Mouse (Mus musculus): ENCODE data around the gene Gnb4. TPM values are rescaled to one million over a fixed set of nuclear protein-coding genes. Genes with fewer than 3 reads are reported as not detected.

Gnb4 gene
- polyA plus RNA-seq, 1 experiment from 2014 or later: 83.1 TPM

GRCm38 (mm10) chr3:32622106-32622505, 5.7 kb upstream of the Gnb4 start:
- no peak overlapping the region for H3K4me2 ChIP-seq (ENCODE audit: low read depth, low read length)
- H3K36me3 ChIP-seq (ENCODE audit: control insufficient read depth, insufficient read depth, low read length): no peaks in the 10 kb centered on the region
- H3K27me3 ChIP-seq (ENCODE audit: control insufficient read depth, insufficient read depth, low read depth, low read length): no peaks in the 10 kb centered on the region
- H3K9ac ChIP-seq (ENCODE audit: low read length): no peak overlapping the region
- no peak overlapping the region for H3K27ac ChIP-seq (ENCODE audit: low read length)
- no peak for ATAC-seq (ENCODE audit: low read depth)
- WGBS: 76% methylated on average over 3 of the region's 3 CpGs
- no peaks in the 10 kb centered on the region; the same call in 1 of the 2 replicates for H3K4me1 ChIP-seq (replicated peaks; ENCODE audit: control insufficient read depth, insufficient read depth, low read length)
- no peaks in the 10 kb centered on the region for H3K9me3 ChIP-seq (ENCODE audit: control insufficient read depth, low read length)
- no peak overlapping the region for H3K4me3 ChIP-seq (ENCODE audit: low read length)

DNA sequence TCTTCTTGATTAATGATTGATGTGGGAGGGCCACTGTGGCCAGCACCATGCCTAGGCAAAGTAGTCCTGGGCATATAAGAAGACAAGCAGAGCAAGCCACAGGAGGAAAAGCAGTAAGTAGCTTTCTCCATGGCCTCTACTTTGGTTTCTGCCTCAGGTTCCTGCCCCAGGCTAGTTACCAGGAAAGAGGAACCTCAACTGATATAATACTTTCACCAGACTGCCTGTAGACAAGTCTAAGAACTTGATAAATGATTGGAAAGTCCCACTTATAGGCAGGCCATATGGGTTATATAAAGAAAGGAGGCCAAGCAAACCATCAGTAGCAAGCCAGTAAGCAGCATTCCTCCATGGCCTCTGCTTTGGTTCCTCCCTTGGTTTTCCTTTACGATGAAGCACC, 5.3 kb upstream of the Gnb4 start:
- ATAC-seq (ENCODE audit: low read depth): no peak
- Histone ChIP-seq H3K4me3 (ENCODE audit: low read length) (no peak overlapping the region), H3K9ac (ENCODE audit: low read length) (no peak overlapping the region), H3K27ac (ENCODE audit: low read length) (no peak overlapping the region), H3K9me3 (ENCODE audit: control insufficient read depth, low read length) (no peaks in the 10 kb centered on the region), H3K4me2 (ENCODE audit: low read depth, low read length) (no peak overlapping the region), H3K27me3 (ENCODE audit: control insufficient read depth, insufficient read depth, low read depth, low read length) (no peaks in the 10 kb centered on the region), H3K4me1 (replicated peaks; ENCODE audit: control insufficient read depth, insufficient read depth, low read length) (no peaks in the 10 kb centered on the region; the same call in 1 of the 2 replicates), H3K36me3 (ENCODE audit: control insufficient read depth, insufficient read depth, low read length) (no peaks in the 10 kb centered on the region)
- 88% methylated on average over 1 of the region's 1 CpGs for WGBS

DNA sequence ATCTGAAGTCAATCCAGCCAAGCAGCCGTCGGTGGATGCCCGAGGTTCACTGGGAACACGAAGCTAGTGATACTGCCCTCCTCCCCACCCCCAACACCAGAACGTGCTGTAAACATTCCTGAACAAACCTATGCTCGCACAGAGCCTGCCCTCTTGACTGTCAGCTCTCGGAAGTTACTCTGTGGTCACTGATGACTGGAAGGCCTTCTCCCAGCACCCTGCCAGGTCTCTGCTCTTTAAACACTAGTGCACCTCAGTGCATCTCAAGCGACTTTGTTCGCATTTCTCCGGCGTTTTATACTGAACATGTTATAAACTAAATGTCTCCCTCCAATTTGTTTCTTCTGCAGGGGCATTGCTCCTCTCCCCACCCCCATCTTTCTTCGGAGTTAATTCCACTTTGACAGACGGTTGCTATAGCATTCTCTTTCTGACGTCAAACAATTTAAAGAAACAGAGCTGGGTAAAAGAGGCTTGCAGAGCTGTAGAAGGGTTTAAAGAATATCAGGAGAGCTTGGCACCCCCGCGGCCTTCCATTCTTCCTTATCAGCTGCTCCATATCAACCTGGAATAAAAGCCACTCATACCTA, 763 bp upstream of the Gnb4 start:
- Histone ChIP-seq H3K4me3 (ENCODE audit: low read length) (peak overlapping the region; percentile 76), H3K4me1 (replicated peaks; ENCODE audit: control insufficient read depth, insufficient read depth, low read length) (peaks cover 8% of the 10 kb centered on the region; the same call in 1 of the 2 replicates), H3K27ac (ENCODE audit: low read length) (peak overlapping the region; percentile 63), H3K9me3 (ENCODE audit: control insufficient read depth, low read length) (no peaks in the 10 kb centered on the region), H3K9ac (ENCODE audit: low read length) (peak overlapping the region; percentile 80), H3K27me3 (ENCODE audit: control insufficient read depth, insufficient read depth, low read depth, low read length) (no peaks in the 10 kb centered on the region), H3K4me2 (ENCODE audit: low read depth, low read length) (peak overlapping the region; percentile 59), H3K36me3 (ENCODE audit: control insufficient read depth, insufficient read depth, low read length) (no peaks in the 10 kb centered on the region)
- peak; percentile 53 for ATAC-seq (ENCODE audit: low read depth)
- 7% methylated on average over 16 of the region's 16 CpGs for WGBS

- H3K27me3 ChIP-seq (ENCODE audit: control insufficient read depth, insufficient read depth, low read depth, low read length): no peaks in the 10 kb centered on the region
Measured at GRCm38 (mm10) chr3:32616006-32616330, 417 bp downstream of the Gnb4 start.

DNA sequence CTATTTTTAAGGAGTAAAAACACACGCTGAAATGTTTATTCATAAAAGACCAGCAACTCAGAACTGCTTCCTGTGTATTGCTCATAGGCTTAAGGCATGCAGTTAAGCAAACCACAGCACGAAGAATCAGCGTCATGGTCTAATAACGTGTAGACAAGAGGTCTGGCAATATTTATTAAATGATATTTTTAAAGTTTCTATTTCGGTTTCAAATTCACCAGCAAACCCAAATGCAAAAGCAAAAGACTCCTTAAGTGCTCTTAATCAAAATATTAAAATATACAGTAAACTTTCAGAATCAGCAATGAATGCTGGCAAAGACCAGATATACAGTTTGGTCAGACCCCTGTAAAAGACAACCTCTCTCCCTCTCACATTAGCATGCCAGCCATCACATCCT, 1.0 kb downstream of the Gnb4 start:
- H3K4me3 ChIP-seq (ENCODE audit: low read length): peak overlapping the region; percentile 76
- H3K4me1 ChIP-seq (replicated peaks; ENCODE audit: control insufficient read depth, insufficient read depth, low read length): peaks cover 8% of the 10 kb centered on the region; the same call in 1 of the 2 replicates
- no peak for ATAC-seq (ENCODE audit: low read depth)
- peak overlapping the region; percentile 59 for H3K4me2 ChIP-seq (ENCODE audit: low read depth, low read length)
- H3K36me3 ChIP-seq (ENCODE audit: control insufficient read depth, insufficient read depth, low read length): no peaks in the 10 kb centered on the region
- H3K27me3 ChIP-seq (ENCODE audit: control insufficient read depth, insufficient read depth, low read depth, low read length): no peaks in the 10 kb centered on the region
- 32% methylated on average over 5 of the region's 5 CpGs for WGBS
- H3K9ac ChIP-seq (ENCODE audit: low read length): peak overlapping the region; percentile 80
- H3K9me3 ChIP-seq (ENCODE audit: control insufficient read depth, low read length): no peaks in the 10 kb centered on the region
- H3K27ac ChIP-seq (ENCODE audit: low read length): no peak overlapping the region; the same call in 1 of the 2 replicates

More at GRCm38 (mm10) chr3:32616006-32616330, 417 bp downstream of the Gnb4 start:
- peaks cover 8% of the 10 kb centered on the region; the same call in 1 of the 2 replicates for H3K4me1 ChIP-seq (replicated peaks; ENCODE audit: control insufficient read depth, insufficient read depth, low read length)
- H3K27ac ChIP-seq (ENCODE audit: low read length): peak overlapping the region; percentile 63; the same call in 1 of the 2 replicates
- peak overlapping the region; percentile 76 for H3K4me3 ChIP-seq (ENCODE audit: low read length)
- 7% methylated on average over 11 of the region's 14 CpGs for WGBS
- H3K4me2 ChIP-seq (ENCODE audit: low read depth, low read length): peak overlapping the region; percentile 59
- H3K9me3 ChIP-seq (ENCODE audit: control insufficient read depth, low read length): no peaks in the 10 kb centered on the region
- H3K36me3 ChIP-seq (ENCODE audit: control insufficient read depth, insufficient read depth, low read length): no peaks in the 10 kb centered on the region
- ATAC-seq (ENCODE audit: low read depth): no peak
- H3K9ac ChIP-seq (ENCODE audit: low read length): peak overlapping the region; percentile 80

GRCm38 (mm10) chr3:32614786-32615185, 1.6 kb downstream of the Gnb4 start:
- no peak for ATAC-seq (ENCODE audit: low read depth)
- H3K9ac ChIP-seq (ENCODE audit: low read length): no peak overlapping the region
- H3K27me3 ChIP-seq (ENCODE audit: control insufficient read depth, insufficient read depth, low read depth, low read length): no peaks in the 10 kb centered on the region
- H3K4me2 ChIP-seq (ENCODE audit: low read depth, low read length): peak overlapping the region; percentile 34; the same call in 1 of the 2 replicates
- H3K9me3 ChIP-seq (ENCODE audit: control insufficient read depth, low read length): no peaks in the 10 kb centered on the region
- 61% methylated on average over 2 of the region's 2 CpGs for WGBS
- peak overlapping the region; percentile 1; the same call in 1 of the 2 replicates for H3K4me3 ChIP-seq (ENCODE audit: low read length)
- H3K27ac ChIP-seq (ENCODE audit: low read length): no peak overlapping the region; the same call in 1 of the 2 replicates
- H3K36me3 ChIP-seq (ENCODE audit: control insufficient read depth, insufficient read depth, low read length): no peaks in the 10 kb centered on the region
- peaks cover 8% of the 10 kb centered on the region; the same call in 1 of the 2 replicates for H3K4me1 ChIP-seq (replicated peaks; ENCODE audit: control insufficient read depth, insufficient read depth, low read length)

DNA sequence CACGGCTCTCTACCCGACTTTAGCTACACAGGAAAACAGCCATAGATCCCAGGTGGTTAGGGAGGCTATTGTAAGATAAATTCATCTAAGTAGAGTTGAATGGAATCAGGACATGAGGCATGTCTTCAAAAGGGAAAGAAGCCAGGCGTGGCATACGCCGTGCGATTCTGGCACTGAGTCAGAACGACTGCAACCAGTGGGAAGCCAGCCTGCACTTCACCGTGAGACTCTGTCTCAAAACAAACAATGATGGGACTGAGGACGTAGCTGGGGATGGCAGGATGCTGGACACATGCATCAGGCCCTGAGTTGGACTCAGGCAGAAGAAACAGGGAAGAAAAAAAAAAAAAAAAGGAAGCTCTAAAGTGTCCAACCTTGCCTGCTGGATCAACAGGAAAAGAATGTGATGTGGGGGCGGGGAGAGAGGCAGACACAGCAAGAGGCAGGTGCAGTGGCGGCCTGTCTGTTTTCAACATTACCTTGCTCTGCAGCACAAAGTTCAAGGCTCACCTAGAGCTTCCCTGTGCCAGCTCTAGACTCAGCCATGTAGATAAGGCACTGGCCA, 4.7 kb downstream of the Gnb4 start:
- Histone ChIP-seq H3K9me3 (ENCODE audit: control insufficient read depth, low read length) (no peaks in the 10 kb centered on the region), H3K4me2 (ENCODE audit: low read depth, low read length) (no peak overlapping the region), H3K4me1 (replicated peaks; ENCODE audit: control insufficient read depth, insufficient read depth, low read length) (0 out of 2 replicates have a peak, but pooled peaks cover 8% of the 10 kb centered on the region), H3K36me3 (ENCODE audit: control insufficient read depth, insufficient read depth, low read length) (no peaks in the 10 kb centered on the region), H3K27me3 (ENCODE audit: control insufficient read depth, insufficient read depth, low read depth, low read length) (no peaks in the 10 kb centered on the region), H3K9ac (ENCODE audit: low read length) (no peak overlapping the region), H3K4me3 (ENCODE audit: low read length) (no peak overlapping the region), H3K27ac (ENCODE audit: low read length) (no peak overlapping the region)
- 60% methylated on average over 11 of the region's 11 CpGs for WGBS
- ATAC-seq (ENCODE audit: low read depth): no peak

DNA sequence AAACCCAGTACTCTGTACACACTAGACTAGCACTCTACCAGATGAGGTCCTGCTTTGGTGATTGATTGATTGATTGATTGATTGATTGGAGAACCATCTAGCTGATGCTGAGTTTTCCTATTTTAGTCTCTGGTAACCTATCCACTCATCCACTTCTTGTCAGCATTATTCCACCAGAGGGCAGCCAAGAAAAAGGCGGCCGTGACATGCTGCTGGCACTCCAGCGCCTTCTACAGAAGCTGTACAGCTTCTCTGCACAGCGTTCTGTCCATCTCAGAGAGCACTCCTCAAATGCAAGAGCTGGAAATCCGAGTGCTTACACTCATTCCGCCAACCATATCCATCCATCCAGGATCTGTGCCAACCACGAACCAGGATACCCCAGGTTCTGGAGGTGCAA, 5.8 kb downstream of the Gnb4 start:
- Histone ChIP-seq H3K4me1 (replicated peaks; ENCODE audit: control insufficient read depth, insufficient read depth, low read length) (0 out of 2 replicates have a peak, but pooled peaks cover 8% of the 10 kb centered on the region), H3K9ac (ENCODE audit: low read length) (no peak overlapping the region), H3K4me3 (ENCODE audit: low read length) (no peak overlapping the region), H3K27ac (ENCODE audit: low read length) (no peak overlapping the region), H3K27me3 (ENCODE audit: control insufficient read depth, insufficient read depth, low read depth, low read length) (no peaks in the 10 kb centered on the region), H3K9me3 (ENCODE audit: control insufficient read depth, low read length) (no peaks in the 10 kb centered on the region), H3K4me2 (ENCODE audit: low read depth, low read length) (no peak overlapping the region), H3K36me3 (ENCODE audit: control insufficient read depth, insufficient read depth, low read length) (no peaks in the 10 kb centered on the region)
- 18% methylated on average over 7 of the region's 7 CpGs for WGBS
- ATAC-seq (ENCODE audit: low read depth): peak; percentile 82

- Histone ChIP-seq H3K4me2 (ENCODE audit: low read depth, low read length) (no peak overlapping the region), H3K4me1 (replicated peaks; ENCODE audit: control insufficient read depth, insufficient read depth, low read length) (0 out of 2 replicates have a peak, but pooled peaks cover 2% of the 10 kb centered on the region), H3K9ac (ENCODE audit: low read length) (no peak overlapping the region), H3K36me3 (ENCODE audit: control insufficient read depth, insufficient read depth, low read length) (no peaks in the 10 kb centered on the region), H3K27ac (ENCODE audit: low read length) (no peak overlapping the region), H3K27me3 (ENCODE audit: control insufficient read depth, insufficient read depth, low read depth, low read length) (no peaks in the 10 kb centered on the region), H3K4me3 (ENCODE audit: low read length) (no peak overlapping the region), H3K9me3 (ENCODE audit: control insufficient read depth, low read length) (no peaks in the 10 kb centered on the region)
- whole genome bisulfite sequencing: 93% methylated on average over 4 of the region's 4 CpGs
- ATAC-seq (ENCODE audit: low read depth): no peak
Measured at GRCm38 (mm10) chr3:32609233-32609632, 7.2 kb downstream of the Gnb4 start.
